Mouse (Mus musculus) bone marrow, adult 2 months (tissue): ENCODE data around the gene Birc5.

Experiments
- CTCF ChIP-seq: fragments of 200-500 bp; IDR thresholded peaks from 2 replicates; pipeline ENCODE4 v1.5.1; 2011; ENCODE audit warnings: low read length, control low read depth; ENCODE audit not compliant: control insufficient read depth, insufficient read depth
- POLR2A ChIP-seq: fragments of 200-500 bp; IDR thresholded peaks from 2 replicates; pipeline ENCODE4 v1.6.1; 2011; ENCODE audit warnings: low read depth, mild to moderate bottlenecking, control low read depth, low read length, borderline replicate concordance; ENCODE audit not compliant: control insufficient read depth

- TF ChIP-seq CTCF (no peak), POLR2A (no peak)
These were observed 20.0 kb upstream of the Birc5 start for GRCm38 (mm10) chr11:117828888-117829604.
